Mouse (Mus musculus): ENCODE measurements at regions not wholly inside any gene's neighbourhood (a gene's known extent, or its start where the extent isn't known, plus 50 kb on each side); places are given as distances from the start of the nearest gene placed in this dataset.
"Not testable (repeated sequence)": the region's sequence is repeated elsewhere in the genome, so short reads cannot be mapped to it uniquely, and the experiment has no call there.

DNA sequence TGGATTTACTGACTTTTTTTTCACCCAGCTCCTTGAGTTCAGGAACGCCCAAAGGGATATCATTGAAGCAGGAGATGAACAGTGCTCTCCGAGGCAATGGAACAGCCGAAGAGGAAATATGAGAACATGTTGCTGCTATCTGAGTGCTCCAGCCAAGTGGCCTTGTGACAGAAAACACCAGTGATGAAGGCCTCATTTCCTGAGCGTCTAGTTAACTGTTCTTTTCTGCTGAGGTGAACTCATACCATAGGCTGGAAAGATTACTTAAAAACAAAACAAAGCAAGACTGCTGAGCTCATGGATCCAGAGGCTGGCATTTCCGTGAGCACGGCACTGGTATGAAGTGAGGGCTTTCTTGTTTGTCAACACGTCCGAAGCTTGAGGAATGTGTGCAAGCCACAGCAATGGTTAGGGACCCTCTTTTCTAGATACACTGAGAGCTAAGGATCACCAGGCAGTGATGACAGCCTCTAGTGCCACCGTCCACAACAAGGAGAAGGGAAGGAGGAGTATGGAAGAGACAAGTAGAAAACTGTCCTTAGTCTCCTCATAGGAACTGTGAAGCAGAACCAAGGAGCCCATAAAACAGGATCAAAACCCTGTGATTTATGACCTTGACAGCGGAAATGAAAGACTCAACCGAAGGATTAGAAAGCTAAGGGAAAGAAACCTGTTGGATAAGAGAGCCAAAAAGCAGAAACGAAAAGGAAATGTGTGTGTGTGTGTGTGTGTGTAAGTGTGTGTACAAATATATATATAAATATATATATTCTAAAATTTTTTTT, 200.4 kb downstream of the Fam43a start:
- no peak for DNase-seq

DNA sequence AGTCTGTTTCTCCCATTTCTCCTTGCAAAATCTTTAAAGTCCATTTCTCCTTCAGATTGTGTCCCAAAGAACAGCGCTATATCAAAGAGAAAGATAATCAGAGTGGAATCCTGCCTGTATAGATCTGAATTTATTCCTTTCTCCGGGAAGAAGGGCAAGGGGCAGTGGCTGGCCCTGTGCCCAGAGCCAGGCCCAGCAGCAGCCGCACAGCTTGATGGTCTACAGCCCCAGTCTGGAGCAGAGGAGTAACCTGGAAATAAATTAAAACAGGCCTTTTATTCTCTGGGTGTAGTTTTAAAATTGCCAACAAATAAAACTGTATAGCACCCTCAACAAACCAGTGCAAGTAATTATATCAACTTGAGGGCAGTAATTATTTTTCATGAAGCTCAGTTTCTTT, 204.5 kb downstream of the Fam43a start:
- DNase-seq = no peak

DNA sequence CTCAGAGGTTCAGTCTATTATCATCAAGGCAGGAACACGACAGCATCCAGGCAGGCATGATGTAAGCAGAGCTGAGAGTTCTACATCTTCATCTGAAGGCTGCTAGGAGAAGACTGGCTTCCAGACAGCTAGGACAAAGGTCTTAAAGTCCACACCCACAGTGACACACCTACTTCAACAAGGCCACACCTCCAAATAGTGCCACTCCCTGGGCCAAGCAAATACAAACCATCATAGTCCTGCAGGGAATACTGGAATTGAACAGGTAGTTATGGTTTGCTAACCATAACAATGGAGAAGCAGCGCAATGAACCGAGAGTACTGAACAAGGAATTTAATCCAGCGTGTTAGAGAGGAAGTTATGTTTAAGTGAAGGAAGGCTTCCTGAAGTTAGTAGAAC, 206.7 kb downstream of the Fam43a start:
- not testable (repeated sequence) for DNase-seq

DNA sequence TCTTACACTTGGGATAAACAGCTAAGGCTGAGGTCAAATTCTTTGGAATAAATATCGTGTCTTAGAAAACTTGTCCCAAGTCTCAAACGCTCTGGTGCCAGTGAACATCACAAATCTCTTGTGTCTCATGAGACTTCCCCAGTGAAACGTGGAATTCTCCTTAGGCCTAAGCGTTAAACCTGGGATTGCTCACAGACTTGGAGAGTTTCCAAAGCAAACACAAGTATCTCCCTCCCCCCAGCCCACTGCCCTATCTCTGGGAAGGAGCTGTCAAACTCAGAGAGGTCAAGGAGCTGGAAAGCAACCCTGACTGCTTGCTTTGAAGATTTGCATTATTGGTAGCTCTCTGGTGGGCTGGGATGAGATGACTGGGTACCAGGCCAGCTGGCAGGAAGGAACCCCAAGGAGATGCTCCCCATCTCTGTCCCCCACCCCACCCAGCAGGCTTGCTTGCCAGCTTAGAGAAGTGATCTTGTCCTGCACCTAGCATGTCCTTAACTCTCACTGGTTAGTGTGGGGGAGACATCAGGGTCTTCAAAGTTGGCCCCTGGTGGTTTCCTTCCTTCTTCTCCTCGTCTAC, 219.1 kb downstream of the Fam43a start:
- DNase-seq = no peak

DNA sequence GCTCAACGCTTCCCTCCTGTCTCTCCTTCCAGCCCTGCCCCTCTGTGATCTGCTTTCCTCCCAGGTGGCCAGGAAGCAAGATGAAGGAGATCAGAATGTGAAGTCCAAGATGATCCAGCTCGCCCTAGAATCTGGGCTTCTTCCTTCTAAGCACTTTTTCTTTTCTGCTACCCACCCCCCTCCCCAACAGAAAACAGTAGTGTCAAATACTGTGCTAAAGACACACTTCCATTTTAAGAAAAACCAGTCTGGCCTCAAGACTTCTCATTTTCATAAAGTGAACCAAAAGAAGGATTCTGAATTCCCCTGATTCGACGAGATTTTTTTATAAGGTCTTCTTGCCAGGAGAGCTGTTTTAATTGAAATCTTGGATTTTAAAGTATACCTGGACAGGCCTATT, 219.8 kb downstream of the Fam43a start:
- DNase-seq = no peak

DNA sequence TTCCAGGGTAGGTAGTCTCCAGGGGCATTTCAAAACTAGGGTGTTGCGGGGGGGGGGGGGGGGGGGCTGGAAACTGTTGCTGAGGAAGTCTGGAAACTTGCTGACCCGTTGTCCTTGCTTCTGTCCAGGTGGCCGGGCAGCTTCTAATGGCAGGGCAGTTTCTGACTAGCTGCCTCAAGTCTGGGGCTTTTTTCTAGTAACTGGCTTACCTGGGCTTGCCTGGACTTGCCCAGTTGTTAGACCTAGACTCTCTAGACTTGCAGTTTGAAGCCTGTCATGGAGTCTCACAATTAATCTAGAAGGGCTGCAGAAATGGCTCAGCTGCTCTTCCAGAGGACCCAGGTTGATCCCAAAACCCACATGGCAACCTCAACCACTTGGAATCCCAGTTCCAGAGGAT, 220.7 kb downstream of the Fam43a start:
- no peak for DNase-seq

DNA sequence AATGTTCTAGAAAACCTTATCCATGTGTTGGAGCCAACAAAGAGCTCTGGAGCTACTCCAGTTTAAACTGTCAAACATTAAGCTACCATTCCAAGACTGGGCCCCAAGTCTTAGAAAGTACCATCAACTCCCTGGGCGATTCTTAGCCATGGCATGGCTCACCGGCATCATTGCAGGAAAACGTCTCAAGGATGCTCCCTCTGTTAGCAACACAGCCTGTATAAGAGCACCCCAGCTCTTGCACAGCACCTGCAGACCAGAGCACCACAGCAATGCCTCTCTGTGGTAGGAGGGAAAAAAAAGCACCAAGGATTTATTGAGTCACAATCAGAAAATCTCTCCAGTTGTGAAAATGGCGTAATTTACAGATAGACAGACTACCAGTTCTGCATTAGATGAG, 221.2 kb downstream of the Fam43a start:
- no peak for DNase-seq

DNA sequence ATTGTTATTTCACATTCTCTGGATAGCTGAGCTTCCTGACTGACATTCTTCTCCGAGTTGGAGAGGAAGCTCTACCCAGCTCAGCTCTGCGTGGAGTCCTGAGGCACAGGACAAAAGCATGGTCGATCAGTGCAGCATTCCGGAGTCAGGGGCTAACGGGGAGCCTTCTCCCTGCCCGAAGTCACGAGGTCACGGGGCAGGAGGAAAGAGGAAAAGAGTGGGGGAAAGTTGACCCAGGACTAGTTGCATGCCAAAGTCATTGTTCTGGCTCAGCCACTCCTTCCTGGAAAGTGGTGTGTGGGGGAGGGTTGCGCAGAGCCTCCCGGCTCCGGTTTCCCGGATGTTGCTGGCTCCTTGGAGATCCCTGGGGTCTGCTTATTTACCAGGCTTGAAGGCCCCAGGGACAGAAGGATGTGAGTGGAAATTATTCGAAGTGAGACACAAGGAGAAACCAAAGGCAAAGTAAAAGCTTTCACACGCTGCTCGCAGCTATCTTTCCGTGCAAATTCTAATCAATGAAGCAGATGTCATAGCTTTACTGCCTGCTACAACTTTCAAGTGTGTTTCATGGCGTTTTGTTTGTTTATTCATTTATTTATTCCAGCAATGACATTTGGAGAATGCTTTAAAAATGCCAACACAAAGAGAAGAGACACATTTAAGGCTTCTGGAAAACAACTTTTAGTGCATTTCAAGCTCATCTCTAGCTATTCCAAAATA, 221.8 kb downstream of the Fam43a start:
- DNase-seq = no peak

DNA sequence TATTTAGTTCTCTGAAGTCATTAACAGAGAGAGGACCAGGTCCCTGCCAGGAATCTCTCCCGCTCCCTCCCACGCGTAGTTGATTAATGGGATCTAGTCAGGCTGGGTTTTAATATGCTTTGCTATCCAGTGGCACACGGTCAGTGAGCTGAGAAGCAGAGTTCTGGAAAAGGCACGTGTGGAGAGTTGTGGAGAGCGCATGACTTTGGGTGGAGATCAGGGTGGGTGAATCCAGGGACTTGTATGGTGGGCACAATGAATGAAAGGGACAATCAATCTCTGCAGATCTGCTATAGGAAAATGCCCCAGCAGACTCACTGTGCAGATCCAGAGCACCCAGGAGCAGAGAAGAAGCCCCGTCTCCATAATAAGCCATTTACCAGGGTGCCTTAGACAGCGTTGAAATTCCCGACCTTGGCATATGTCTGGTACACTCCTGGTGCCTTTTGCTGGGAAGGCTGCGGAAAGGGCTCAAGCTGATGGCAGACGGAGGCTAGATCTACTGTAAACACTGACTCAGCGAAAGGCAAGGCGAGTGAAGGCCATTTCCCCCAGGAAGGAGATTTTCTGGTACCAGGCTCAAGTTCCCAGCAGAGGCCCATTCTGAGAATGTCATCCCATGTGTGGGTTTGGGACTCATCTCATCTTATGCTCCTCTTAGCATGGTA, 222.5 kb downstream of the Fam43a start:
- DNase-seq = no peak

DNA sequence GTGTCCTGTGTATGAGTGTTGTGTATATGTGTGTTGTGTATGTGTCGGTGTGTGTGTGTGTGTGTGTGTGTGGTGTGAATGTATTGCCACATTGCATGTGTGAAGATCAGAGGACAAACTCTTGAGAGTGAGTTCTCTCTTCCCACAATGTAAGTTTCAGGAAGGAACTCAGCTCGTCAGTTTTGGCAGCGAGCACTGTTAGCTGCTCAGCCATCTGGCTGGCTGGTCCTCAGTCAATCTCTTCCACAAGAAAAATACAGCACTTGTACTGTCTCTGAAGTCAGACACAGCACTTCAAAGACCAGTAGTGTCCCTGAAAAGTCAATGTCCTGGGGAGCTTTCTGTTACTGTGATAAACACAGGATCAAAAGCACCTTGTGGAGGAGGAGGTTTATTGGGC, 226.6 kb downstream of the Fam43a start:
- DNase-seq = no peak

DNA sequence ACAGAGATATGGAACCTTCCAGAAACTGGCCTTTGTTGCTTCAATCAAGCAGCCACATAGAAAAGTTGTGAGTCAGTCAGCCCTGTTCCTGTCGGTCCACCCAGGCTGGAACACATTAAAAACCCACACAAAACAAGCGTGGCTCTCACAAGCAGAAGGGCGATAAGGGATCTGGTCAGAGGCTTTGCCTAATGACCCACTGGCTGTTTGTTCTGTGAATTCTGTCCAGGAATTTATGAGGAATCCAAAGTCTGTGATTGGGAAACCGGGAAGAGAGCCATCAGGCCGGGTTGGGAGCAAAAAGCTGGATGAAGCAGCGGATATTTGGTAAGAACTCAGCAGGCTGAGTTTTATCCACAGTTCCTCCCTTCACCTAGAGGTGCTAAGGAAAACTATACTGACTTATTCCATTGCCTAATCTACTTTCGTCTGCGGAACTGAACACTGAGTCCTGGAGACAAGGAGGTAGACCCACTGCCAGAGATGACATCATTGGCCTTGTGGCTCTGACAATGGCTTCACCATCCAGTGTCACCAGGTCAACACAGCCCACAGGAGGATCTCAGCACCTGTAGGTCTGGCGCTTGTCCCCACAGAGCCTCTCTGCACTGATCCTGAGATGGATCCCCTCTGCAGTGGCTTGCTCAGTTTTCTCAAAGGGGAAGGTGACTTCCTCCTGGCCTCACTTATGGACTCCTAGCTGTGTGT, 228.5 kb downstream of the Fam43a start:
- DNase-seq = no peak

DNA sequence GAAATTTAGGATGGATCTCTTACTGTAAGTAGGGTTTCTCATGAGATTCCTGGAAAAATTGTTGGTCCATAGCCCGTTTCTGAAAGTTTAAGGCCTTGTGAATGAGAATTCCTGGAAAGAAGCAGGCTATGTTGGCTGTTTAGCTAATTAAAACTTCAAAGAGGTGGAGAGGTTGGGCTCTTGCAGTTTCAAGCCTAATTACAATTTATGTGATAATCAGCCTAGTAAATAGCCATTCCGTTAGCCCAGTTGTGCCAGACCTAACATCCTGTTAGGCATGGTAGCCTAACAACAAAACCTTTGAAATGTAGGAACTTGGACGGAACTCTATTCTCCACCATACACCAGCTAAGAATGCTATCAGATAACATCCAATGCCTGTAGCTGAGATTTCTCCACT, 235.0 kb downstream of the Fam43a start:
- no peak for DNase-seq

DNA sequence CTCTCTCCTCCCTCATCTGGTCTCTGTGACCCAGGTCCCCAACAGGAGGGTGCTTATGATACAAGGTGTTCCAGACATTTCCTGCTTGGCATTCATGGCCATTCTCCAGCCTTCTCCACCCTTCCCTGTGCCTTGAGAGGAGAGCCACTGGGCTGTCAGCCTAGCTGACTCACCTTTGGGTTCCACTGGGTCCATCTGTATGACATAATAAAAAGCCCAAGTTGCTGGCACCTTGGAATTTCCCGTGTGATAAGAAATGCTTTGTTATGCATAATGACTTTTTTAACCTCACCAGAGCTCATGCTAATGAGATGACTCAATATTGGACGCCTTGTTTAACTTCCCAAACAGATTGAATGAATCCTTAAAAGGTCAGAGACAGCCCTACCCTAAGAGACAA, 236.2 kb downstream of the Fam43a start:
- DNase-seq = no peak

DNA sequence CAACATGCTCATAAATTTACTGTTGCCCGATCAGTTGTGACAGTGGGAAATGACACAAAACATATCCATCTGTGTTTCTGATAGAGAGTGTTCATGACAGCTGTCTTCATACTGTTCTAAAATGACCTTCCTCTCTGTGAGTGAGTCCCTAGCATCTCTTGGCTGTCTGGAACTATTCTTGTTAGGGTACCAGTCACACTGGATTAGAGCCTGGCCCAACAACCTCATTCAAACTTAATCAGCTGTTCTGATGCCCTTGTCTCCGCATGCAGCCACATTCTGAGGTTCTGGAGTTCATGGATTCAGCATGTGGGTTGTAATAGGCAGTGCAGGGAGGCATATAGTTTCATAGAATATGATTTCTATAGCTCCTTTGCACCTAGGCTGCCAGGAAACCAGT, 238.4 kb downstream of the Xxylt1 start:
- no peak for DNase-seq

DNA sequence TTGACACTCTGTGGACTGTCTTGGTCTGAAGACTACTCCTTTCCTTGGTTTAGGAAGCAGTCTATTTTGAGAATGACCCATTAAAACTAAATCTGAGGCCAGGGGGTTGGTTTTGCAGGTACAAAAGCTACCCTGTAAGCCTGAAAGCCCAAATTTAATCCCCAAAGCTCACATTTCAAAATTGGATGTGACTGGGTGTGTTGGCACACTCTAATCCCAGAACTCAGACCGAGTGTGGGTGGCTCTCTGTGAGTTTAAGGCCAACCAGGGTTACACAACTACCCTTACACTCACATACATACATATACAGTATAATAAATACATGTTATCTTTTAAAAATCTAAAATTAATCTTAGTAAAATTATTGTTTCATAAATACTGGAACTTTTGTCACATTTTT, 228.6 kb downstream of the Xxylt1 start:
- DNase-seq = no peak

DNA sequence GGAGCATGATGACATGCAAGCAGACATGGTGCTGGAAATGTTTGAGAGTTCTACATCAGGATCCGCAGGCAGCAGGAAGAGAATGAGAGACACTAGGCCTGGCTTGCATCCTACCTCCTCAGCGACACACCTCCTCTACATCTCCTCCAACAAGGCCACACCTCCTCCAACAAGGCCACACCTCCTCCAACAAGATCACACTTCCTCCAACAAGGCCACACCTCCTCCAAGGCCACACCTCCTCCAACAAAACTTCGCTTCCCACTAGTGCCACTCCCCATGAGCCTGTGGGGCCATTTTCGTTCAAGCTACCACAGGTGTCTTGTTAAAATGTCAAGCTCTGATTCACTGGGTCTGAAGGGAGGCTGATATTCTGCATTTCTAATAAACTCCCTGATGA, 226.5 kb downstream of the Xxylt1 start:
- no peak for DNase-seq

DNA sequence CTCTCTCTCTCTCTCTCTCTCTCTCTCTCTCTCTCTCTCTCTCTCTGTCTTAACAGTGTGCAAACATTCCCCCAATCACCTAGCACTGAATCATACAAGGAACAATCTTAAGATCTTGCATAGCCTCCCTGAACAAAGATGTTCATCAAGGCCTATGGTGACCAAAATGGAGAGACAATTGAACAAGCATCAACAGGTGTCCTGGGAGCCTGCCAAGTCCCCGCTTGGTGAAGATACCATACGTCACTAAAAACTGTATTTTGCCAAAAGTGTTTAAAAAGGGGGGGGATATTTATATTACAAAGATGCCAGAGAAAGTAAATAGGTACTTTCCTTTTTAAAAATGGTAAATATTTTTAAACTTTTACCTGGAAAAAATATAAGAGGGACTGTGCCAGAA, 223.6 kb downstream of the Xxylt1 start:
- no peak for DNase-seq

DNA sequence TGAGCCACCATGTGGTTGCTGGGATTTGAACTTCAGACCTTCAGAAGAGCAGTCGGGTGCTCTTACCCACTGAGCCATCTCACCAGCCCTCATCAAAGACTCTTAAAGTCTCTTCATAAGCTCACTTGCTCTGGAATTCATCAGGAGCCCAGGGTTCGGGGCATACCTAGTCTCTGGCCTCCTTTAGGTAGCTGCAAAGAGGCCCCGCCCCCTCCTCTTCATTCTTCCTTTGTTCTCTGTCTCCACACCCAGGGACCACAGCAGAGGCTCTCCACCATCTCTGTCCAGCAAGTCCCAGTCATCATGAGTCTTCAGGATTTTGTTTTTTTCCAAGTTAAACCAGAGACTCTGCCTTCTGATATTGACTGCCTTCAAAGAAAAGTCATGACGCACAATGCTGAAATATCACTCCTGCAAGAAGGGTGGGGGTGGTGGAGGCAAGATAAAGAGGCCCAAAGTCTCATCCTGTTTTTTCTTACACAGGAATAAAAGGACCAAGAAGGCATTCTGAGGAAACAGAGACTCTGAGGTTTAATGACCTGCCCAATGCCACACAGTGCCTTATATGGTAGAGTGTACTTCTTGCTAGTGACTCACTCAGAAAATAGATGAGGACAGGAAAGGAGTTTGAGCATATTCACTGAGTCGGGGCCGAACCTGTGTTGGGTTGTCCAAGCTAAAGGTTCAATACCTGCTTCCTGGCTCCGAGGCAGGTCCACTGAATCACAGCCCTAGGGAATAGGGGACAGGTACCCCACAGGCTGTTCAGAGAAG, 211.9 kb downstream of the Xxylt1 start:
- no peak for DNase-seq

DNA sequence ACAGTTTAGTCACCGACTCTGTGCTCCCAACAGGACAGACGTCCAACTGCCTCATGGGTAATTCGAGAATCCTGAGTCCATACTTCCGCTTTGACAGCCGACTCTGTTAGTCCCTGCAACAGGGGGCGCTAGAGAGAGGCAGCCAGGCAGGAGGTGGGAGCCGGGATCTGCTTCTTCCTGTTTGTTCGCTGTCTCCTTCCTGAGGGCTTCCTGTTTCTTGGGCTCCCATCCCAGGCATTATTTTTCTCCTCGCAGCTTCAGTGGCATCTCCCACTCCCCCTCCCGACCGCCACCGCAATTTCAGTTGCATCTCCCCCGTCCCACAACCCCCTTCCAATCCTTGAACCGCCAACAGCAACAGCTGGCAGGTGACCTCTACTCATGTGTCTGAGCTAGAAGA, 211.1 kb downstream of the Xxylt1 start:
- DNase-seq = peak; percentile 74

DNA sequence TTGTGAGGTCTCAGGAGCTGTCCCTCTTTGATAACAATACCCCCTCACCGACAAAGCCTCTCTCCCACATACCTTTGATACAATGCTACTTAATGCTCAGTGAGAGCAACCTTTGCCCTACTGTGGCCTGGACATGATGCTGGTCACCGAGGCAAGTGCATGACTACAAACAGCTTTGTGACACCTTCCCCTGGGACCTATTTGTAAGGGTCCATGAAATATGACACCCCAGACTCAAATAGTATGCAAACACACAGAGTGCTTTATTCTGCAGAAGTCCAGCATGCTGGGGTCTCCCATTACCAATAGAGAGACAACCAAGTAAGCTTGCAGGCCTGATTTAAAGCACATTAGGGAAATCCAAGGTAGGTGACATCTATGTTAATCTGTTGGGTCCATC, 210.6 kb downstream of the Xxylt1 start:
- no peak for DNase-seq

DNA sequence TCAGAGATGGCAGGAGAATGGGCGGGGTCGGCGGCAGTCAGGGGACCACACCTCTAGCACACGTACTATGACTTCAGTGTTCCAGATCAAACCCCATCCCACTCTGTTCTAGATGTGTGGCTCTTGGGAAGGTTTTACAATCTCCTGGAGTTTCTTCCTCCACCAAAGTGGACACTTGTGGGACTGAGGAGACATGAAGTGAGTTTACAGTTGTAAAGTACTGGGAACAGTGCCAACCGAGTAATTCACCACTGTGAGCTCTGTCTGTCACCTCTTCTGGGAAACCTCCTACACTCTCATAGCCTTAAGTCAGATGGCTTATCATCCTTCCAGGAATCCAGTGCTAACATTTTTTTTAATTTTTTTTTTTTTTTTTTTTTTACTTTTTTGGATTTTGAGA, 209.1 kb downstream of the Xxylt1 start:
- DNase-seq = no peak

DNA sequence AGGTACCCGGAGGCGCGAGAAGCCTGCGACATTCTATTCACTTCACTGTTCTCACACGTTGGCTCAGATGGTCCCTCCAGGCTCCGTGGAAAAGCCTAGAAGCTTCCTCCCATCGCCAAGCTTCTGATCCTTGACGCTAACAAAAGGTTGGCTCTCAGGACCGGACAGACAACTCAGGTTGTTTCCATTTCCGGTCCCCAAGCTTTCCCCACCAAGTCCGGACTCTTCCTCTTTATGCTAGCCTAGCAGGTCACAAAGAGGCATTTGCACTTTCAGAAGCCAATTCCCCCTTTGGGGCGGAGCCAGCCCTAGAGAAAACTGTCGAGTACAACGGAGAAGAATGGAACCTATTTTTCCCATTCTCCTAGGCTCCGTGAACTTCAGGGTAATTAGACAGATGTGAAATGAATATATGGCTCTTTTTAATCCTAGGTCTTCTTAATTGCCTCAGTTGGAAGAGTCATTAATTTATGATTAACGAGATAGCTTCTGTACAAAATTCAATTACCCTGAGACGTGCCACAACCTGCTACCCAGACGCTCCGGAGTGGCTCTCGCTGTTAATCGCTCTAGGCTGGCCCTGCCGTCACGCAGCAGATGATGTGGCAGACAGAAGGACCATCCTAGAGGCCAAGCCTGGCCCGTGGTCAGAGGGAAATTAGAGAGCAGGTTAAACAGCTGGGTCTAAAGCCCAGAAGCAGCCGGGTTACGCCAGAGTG, 207.6 kb downstream of the Xxylt1 start:
- DNase-seq = no peak

Data from thymus, postnatal 4 days (tissue).